Mouse (Mus musculus): ENCODE results near the gene Lrrc59. TPM values are rescaled to one million over a fixed set of nuclear protein-coding genes. Genes with fewer than 3 reads are reported as not detected.
"Not testable (repeated sequence)": the region's sequence is repeated elsewhere in the genome, so short reads cannot be mapped to it uniquely, and the experiment has no call there.

The Lrrc59 gene
- polyA plus RNA-seq, 1 experiment: 346 TPM

GRCm38 (mm10) chr11:94682427-94682826, 52.9 kb downstream of the Lrrc59 start:
- TF ChIP-seq FOSL1 (IDR thresholded peaks at IDR 0.05; ENCODE audit: insufficient read depth, low read length, poor library complexity, severe bottlenecking): no peak
- TF ChIP-seq MYOG (IDR thresholded peaks at IDR 0.05; ENCODE audit: control insufficient read depth, extremely low read depth, insufficient read length): no peak
- TF ChIP-seq USF1 (IDR thresholded peaks at IDR 0.05; ENCODE audit: low read depth): no peak
- TF ChIP-seq MAX (IDR thresholded peaks at IDR 0.05): no peak
- no peak for TF ChIP-seq CTCF (IDR thresholded peaks at IDR 0.05; ENCODE audit: control insufficient read depth, insufficient read depth, insufficient read length)
- TF ChIP-seq MYOD1 (IDR thresholded peaks at IDR 0.05; ENCODE audit: control insufficient read depth, insufficient read length, low read depth): no peak
- H3K36me3 ChIP-seq (ENCODE audit: control insufficient read depth, insufficient read depth): no peaks in the 10 kb centered on the region
- H3K79me2 ChIP-seq (ENCODE audit: control insufficient read depth, insufficient read depth): no peaks in the 10 kb centered on the region
- no peaks in the 10 kb centered on the region for H3K27me3 ChIP-seq (ENCODE audit: control insufficient read depth, insufficient read depth, insufficient read length)
- H3K4me3 ChIP-seq (ENCODE audit: insufficient read depth, poor library complexity, severe bottlenecking): no peak overlapping the region
- H3K79me3 ChIP-seq (ENCODE audit: low read depth): no peaks in the 10 kb centered on the region
- H3ac ChIP-seq (ENCODE audit: control insufficient read depth, insufficient read length, low read depth): no peak overlapping the region

GRCm38 (mm10) chr11:94687178-94687577, 57.6 kb downstream of the Lrrc59 start:
- TF ChIP-seq FOSL1 (IDR thresholded peaks at IDR 0.05; ENCODE audit: insufficient read depth, low read length, poor library complexity, severe bottlenecking) (no peak), USF1 (IDR thresholded peaks at IDR 0.05; ENCODE audit: low read depth) (no peak), CTCF (IDR thresholded peaks at IDR 0.05; ENCODE audit: control insufficient read depth, insufficient read depth, insufficient read length) (no peak), MAX (IDR thresholded peaks at IDR 0.05) (no peak), MYOD1 (IDR thresholded peaks at IDR 0.05; ENCODE audit: control insufficient read depth, insufficient read length, low read depth) (no peak), MYOG (IDR thresholded peaks at IDR 0.05; ENCODE audit: control insufficient read depth, extremely low read depth, insufficient read length) (no peak), CEBPB (IDR thresholded peaks at IDR 0.05; ENCODE audit: low read depth) (no peak)
- Histone ChIP-seq H3K79me2 (ENCODE audit: control insufficient read depth, insufficient read depth) (no peaks in the 10 kb centered on the region), H3K27me3 (ENCODE audit: control insufficient read depth, insufficient read depth, insufficient read length) (no peaks in the 10 kb centered on the region), H3K4me3 (ENCODE audit: insufficient read depth, poor library complexity, severe bottlenecking) (no peak overlapping the region), H3K79me3 (ENCODE audit: low read depth) (no peaks in the 10 kb centered on the region), H3K36me3 (ENCODE audit: control insufficient read depth, insufficient read depth) (no peaks in the 10 kb centered on the region), H3ac (ENCODE audit: control insufficient read depth, insufficient read length, low read depth) (no peak overlapping the region)

- not testable (repeated sequence) for H3K79me2 ChIP-seq (ENCODE audit: control insufficient read depth, insufficient read depth); H3K36me3 ChIP-seq (ENCODE audit: control insufficient read depth, insufficient read depth); H3K4me3 ChIP-seq (ENCODE audit: insufficient read depth, poor library complexity, severe bottlenecking); H3K27me3 ChIP-seq (ENCODE audit: control insufficient read depth, insufficient read depth, insufficient read length); H3K79me3 ChIP-seq (ENCODE audit: low read depth); H3ac ChIP-seq (ENCODE audit: control insufficient read depth, insufficient read length, low read depth)
These were observed 62.9 kb downstream of the Lrrc59 start for GRCm38 (mm10) chr11:94692502-94692901.

Other genes starting within 250 kb of the Lrrc59 start
- gene Abcc3, start 236.8 kb upstream of the Lrrc59 start, polyA plus RNA-seq (2012; fragmentation: generic; extraction: Trizol): 0.41 TPM
- gene Cacna1g, start 155.6 kb upstream of the Lrrc59 start, polyA plus RNA-seq (2012; fragmentation: generic; extraction: Trizol): 0.04 TPM
- not detected for gene Spata20, start 143.6 kb upstream of the Lrrc59 start, polyA plus RNA-seq (2012; fragmentation: generic; extraction: Trizol)
- gene Epn3, start 129.8 kb upstream of the Lrrc59 start, polyA plus RNA-seq (2012; fragmentation: generic; extraction: Trizol): 0.25 TPM
- not detected for gene Mycbpap, start 108.0 kb upstream of the Lrrc59 start, polyA plus RNA-seq (2012; fragmentation: generic; extraction: Trizol)
- gene Rsad1, start 80.5 kb upstream of the Lrrc59 start, polyA plus RNA-seq (2012; fragmentation: generic; extraction: Trizol): 3.2 TPM
- 0.12 TPM for gene Chad, start 64.7 kb upstream of the Lrrc59 start, polyA plus RNA-seq (2012; fragmentation: generic; extraction: Trizol)
- gene Acsf2, start 27.9 kb upstream of the Lrrc59 start, polyA plus RNA-seq (2012; fragmentation: generic; extraction: Trizol): 2.7 TPM
- gene Mrpl27, start 24.0 kb downstream of the Lrrc59 start, polyA plus RNA-seq (2012; fragmentation: generic; extraction: Trizol): 57.0 TPM
- gene Eme1, start 24.2 kb downstream of the Lrrc59 start, polyA plus RNA-seq (2012; fragmentation: generic; extraction: Trizol): 10.1 TPM
- 10.4 TPM for gene Xylt2, start 47.7 kb downstream of the Lrrc59 start, polyA plus RNA-seq (2012; fragmentation: generic; extraction: Trizol)
- not detected for gene Gm11541, start 74.7 kb downstream of the Lrrc59 start, polyA plus RNA-seq (2012; fragmentation: generic; extraction: Trizol)
- gene Cdc34b, start 112.0 kb downstream of the Lrrc59 start, polyA plus RNA-seq (2012; fragmentation: generic; extraction: Trizol): 0.02 TPM
- gene Tmem92, start 152.9 kb downstream of the Lrrc59 start, polyA plus RNA-seq (2012; fragmentation: generic; extraction: Trizol): 0.13 TPM